Mouse (Mus musculus) intestine, embryonic 16.5 days (tissue): ENCODE measurements around the gene Snx29. TPM values are rescaled to one million over a fixed set of nuclear protein-coding genes. Genes with fewer than 3 reads are reported as not detected.

Experiments
- ATAC-seq: fragments of 200-750 bp; cut with Nextera tagmentation; 2 replicates; pipeline ENCODE4 v1.8.0; 2017; ENCODE audit warnings: moderate TSS enrichment, moderate library complexity
- H3K27ac ChIP-seq: fragments of 300-500 bp; sonication (generic); 2 replicates; pipeline ENCODE4 v1.5.1; 2014; ENCODE audit warnings: mild to moderate bottlenecking, low read length
- H3K27me3 ChIP-seq: fragments of 300-500 bp; sonication (generic); replicated peaks from 2 replicates; pipeline ENCODE4 v1.6.1; 2014; ENCODE audit warnings: low read length, control low read depth, mixed read lengths; ENCODE audit not compliant: control insufficient read depth, insufficient read depth
- H3K36me3 ChIP-seq: fragments of 300-500 bp; sonication (generic); 2 replicates; pipeline ENCODE4 v1.6.1; 2014; ENCODE audit warnings: low read length, control low read depth; ENCODE audit not compliant: control insufficient read depth, insufficient read depth
- H3K4me1 ChIP-seq: fragments of 300-500 bp; sonication (generic); 2 replicates; pipeline ENCODE4 v1.6.1; 2014; ENCODE audit warnings: low read length, control low read depth, mixed read lengths; ENCODE audit not compliant: control insufficient read depth, insufficient read depth
- H3K4me2 ChIP-seq: fragments of 300-500 bp; sonication (generic); 2 replicates; pipeline ENCODE4 v1.6.1; 2014; ENCODE audit warnings: low read depth, low read length, control low read depth
- H3K4me3 ChIP-seq: fragments of 300-500 bp; sonication (generic); 2 replicates; pipeline ENCODE4 v1.5.1; 2014; ENCODE audit warnings: mild to moderate bottlenecking, low read length
- H3K9ac ChIP-seq: fragments of 300-500 bp; sonication (generic); 2 replicates; pipeline ENCODE4 v1.6.1; 2014; ENCODE audit warnings: low read depth, low read length
- H3K9me3 ChIP-seq: fragments of 300-500 bp; sonication (generic); 2 replicates; pipeline ENCODE4 v1.6.1; 2016; ENCODE audit warnings: low read length, control low read depth; ENCODE audit not compliant: control insufficient read depth
- WGBS: fragments of 180-500 bp; shearing (Covaris S2); extraction: QIAGEN DNeasy Blood & Tissue Kit; methylation state at CpG from one replicate; pipeline ENCODE4 v1.1.7; 2014; 5-methylcytosine and 5-hydroxymethylcytosine counted together
- polyA plus RNA-seq: library from polyadenylated mRNA; unstranded; fragments of >200 nt; fragmentation: Nextera tagmentation; extraction: Ambion mirVana; gene quantifications from 2 replicates; pipeline ENCODE4 v1.2.1, GENCODE M21; 2015

Gene Snx29
- polyA plus RNA-seq, 1 experiment from 2014 or later: 6.3 TPM

DNA sequence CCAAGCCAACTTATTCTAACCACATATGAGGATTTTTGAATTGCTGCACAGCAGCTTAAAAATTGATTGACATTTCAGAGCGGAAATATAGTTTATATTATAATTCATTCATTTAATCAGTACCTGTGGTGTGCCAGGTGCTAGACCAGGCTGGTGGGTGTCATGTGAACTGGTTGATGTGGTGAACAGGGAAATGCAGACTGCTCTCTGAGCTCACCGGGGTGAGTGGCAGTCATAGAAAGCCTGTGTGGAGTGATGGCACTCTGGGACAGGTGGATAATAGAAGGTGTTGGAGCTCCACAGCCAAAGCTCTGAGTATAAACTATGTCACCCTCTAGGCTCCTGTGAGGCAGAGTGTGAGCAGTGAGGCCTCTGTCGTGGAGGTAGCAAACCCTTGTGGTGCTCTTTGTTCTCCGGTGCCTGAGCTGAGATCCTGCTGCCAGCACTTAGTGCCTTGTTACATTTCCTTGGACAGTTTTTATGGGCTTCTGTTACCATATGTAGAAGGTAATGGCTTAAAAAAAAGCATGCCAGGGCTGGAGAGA, 324.1 kb downstream of the Snx29 start:
- Histone ChIP-seq H3K27ac (no peak overlapping the region), H3K4me3 (no peak overlapping the region), H3K36me3 (no peaks in the 10 kb centered on the region), H3K4me1 (peaks cover 6% of the 10 kb centered on the region; the same call in 1 of the 2 replicates), H3K9me3 (no peaks in the 10 kb centered on the region), H3K27me3 (no peaks in the 10 kb centered on the region), H3K4me2 (no peak overlapping the region), H3K9ac (no peak overlapping the region)
- no peak for ATAC-seq
- 77% methylated on average over 4 of the region's 4 CpGs for WGBS

DNA sequence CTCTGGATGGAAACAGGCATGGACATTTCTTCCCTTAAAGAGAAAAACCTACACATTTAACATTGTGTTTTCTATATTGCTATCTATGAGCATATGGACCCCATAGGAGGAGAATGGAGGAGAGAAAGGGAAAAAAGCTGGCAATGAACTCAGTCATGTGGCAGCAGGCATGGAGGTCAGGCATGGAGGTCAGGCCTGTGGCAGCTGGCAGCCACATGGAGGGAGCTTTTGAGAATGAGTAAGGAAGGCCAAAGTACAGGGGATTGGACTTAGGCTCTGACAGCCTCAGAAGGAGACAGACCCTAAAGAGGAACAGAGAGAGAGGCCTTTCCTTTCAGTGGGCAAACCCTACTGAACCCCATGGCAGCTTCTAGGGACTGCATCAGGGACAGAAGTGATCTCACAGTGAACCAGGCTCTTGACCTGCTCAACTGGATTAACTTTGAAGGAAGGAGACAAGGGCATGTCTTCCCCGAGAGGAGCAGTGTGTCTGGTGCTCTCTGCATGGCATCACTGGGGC, 325.5 kb downstream of the Snx29 start:
- H3K4me3 ChIP-seq: no peak overlapping the region
- no peaks in the 10 kb centered on the region for H3K27me3 ChIP-seq
- WGBS: 100% methylated on average over 1 of the region's 1 CpGs
- ATAC-seq: peak; percentile 45; the same call in 1 of the 2 replicates
- no peaks in the 10 kb centered on the region for H3K36me3 ChIP-seq
- no peak overlapping the region for H3K9ac ChIP-seq
- H3K4me2 ChIP-seq: no peak overlapping the region
- H3K4me1 ChIP-seq: peaks cover 6% of the 10 kb centered on the region; the same call in 1 of the 2 replicates
- no peaks in the 10 kb centered on the region for H3K9me3 ChIP-seq
- no peak overlapping the region for H3K27ac ChIP-seq

DNA sequence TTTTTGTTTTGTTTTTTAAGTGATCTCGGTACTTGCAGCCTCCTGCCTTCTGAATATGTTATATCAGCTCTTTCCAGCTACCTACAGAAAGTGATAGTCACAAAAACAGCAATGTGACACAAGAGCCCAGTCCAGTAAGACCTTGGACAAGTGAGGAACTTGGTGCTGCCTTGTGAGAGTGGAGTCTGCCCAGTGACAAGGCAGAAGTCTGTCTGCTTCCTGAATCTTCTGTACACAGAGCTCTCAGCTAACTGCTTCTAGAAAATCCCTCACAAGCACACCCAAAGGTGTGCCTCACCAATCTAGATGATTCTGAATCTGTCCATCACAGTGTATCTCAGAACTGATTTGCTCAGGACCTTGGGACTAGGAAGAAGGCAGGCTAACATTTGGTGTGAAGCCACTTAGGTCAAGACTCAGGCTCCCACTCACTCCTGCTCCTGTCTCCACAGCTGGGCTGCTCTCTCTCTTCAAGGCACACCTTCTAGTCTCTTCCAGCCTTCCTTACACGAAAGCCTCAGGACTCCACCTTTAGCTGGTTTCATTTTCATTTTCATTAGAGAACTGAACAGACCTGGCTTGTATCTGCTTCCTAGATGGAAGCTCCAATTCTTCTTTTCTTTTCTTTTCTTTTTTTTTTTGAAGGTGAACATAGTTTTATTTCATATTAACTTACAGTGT, 330.1 kb downstream of the Snx29 start:
- H3K36me3 ChIP-seq: no peaks in the 10 kb centered on the region
- H3K27me3 ChIP-seq: no peaks in the 10 kb centered on the region
- H3K27ac ChIP-seq: no peak overlapping the region
- no peaks in the 10 kb centered on the region for H3K4me1 ChIP-seq
- 0 out of 2 replicates have a peak, but pooled peaks have one; percentile 44 for ATAC-seq
- WGBS: 80% methylated on average over 2 of the region's 2 CpGs
- no peaks in the 10 kb centered on the region for H3K9me3 ChIP-seq
- no peak overlapping the region for H3K9ac ChIP-seq
- H3K4me3 ChIP-seq: no peak overlapping the region
- H3K4me2 ChIP-seq: no peak overlapping the region

DNA sequence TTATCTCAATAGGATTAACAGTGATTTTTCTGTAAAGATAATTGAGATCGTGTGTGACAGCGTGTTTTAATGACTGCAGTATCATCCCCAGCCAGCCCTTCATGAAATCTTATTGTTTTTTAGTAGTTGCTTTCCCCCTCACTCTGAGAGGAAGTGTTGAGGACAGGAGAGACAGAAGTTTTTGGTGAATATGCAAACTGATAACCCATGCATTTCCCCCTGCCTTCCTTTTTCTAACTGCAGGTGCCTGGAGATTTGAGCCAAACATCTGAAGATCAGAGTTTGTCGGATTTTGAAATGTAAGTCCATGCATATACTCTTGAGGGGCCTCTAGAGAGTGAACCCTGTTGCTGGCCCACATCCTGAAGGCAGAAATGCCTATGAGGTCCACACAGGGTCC, 333.2 kb downstream of the Snx29 start:
- 87% methylated on average over 3 of the region's 3 CpGs for WGBS

DNA sequence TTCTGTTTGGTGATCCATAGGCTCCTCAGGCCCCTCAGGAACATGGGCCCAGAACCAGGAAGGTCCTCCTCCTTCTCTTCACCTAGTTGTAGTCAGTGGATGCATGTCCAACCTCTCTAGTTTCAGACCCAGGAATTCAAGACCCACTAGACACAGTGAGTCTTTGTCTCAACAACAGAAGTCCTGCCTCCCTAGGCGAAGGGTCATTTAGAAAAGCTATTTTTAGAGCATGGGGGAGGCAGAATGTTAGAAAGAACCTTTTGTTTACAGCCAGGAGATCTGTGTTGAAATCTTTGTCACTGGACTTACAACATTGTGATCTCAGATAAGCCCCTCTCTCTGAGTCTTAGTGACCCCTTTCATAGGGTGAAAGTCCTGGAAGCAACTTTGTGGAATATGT, 334.4 kb downstream of the Snx29 start:
- Histone ChIP-seq H3K4me2 (no peak overlapping the region), H3K4me1 (no peaks in the 10 kb centered on the region), H3K27me3 (no peaks in the 10 kb centered on the region), H3K4me3 (no peak overlapping the region), H3K9ac (no peak overlapping the region), H3K27ac (no peak overlapping the region), H3K36me3 (no peaks in the 10 kb centered on the region), H3K9me3 (no peaks in the 10 kb centered on the region)
- ATAC-seq: no peak
- 43% methylated on average over 1 of the region's 1 CpGs for WGBS

More for the DNA sequence above, 333.2 kb downstream of the Snx29 start:
- no peaks in the 10 kb centered on the region for H3K27me3 ChIP-seq
- no peak overlapping the region for H3K4me3 ChIP-seq
- H3K36me3 ChIP-seq: no peaks in the 10 kb centered on the region
- H3K9me3 ChIP-seq: no peaks in the 10 kb centered on the region
- no peak overlapping the region for H3K9ac ChIP-seq
- H3K4me1 ChIP-seq: no peaks in the 10 kb centered on the region
- ATAC-seq: no peak
- no peak overlapping the region for H3K27ac ChIP-seq
- H3K4me2 ChIP-seq: no peak overlapping the region

DNA sequence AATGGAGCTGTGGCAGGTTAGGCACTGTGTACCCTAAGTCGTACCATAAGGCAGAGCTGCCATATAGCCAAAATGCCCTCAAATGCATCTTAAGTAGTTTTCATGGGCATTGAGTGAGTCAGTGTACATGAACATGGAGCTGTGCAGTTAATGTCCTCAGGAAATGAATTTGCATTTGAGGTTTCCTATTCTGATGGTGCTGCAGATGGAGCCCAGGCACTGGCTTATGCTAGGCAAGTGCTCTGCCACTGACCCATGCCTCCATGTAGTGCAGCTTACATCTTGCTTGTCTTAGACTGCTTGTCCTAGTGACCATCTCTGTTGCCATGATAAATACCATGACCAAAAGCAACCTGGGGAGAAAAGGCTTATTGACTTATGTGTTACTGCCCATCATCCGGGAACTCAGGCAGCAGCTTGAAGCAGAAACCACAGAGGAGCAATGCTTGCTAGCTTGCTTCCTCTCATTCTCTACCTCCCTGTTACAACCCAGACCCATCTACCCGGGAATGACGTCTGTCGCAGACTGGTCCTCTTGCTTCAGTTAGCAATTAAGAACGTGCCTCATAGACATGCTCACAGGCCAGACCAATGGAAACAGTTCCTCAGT, 336.5 kb downstream of the Snx29 start:
- Histone ChIP-seq H3K36me3 (no peaks in the 10 kb centered on the region), H3K27ac (no peak overlapping the region), H3K9me3 (no peaks in the 10 kb centered on the region), H3K9ac (no peak overlapping the region), H3K4me2 (no peak overlapping the region), H3K4me1 (no peaks in the 10 kb centered on the region), H3K27me3 (no peaks in the 10 kb centered on the region), H3K4me3 (no peak overlapping the region)
- 84% methylated on average over 6 of the region's 6 CpGs for WGBS
- ATAC-seq: no peak

DNA sequence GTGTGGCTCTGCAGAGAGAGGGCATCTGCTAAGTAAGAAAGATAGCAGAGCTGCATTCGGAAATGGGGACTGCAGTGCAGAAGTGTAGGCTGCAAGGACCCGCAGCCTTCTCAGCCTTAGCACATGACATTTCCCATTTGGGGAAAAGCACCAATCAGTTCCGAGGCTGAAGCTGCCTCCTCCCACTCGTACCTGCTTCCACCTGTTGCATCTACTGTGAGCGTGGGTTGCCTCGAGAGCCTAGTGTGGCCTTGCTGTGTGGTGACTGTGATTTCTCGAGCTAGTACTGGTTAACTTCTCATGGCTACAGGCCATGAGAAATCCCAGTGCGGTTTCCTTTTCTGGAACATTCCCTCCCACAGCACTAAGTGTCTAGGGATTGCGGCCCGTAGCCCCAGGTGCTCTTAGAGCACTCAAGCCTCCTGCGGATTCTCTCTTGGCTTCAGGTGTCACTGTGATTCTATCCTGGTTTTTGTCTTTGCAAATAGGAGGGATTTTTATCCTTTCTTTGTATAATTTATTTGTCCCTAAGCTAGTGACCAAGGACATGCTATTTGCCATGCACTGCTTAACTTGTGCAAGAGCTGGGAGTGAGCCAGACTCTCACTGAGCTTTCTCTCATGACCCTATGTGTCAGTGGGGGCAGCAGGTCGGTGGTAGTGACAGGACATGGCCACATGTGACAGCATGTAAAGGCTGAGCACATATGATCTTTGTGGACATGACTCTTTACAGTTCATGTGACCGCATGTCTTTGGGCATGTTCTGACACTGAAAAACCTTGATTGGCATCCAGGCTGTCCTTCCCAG, 342.4 kb downstream of the Snx29 start:
- no peaks in the 10 kb centered on the region for H3K4me1 ChIP-seq
- ATAC-seq: no peak
- H3K27ac ChIP-seq: no peak overlapping the region
- no peak overlapping the region for H3K9ac ChIP-seq
- WGBS: 84% methylated on average over 13 of the region's 13 CpGs
- no peaks in the 10 kb centered on the region for H3K9me3 ChIP-seq
- H3K4me3 ChIP-seq: no peak overlapping the region
- H3K4me2 ChIP-seq: no peak overlapping the region
- no peaks in the 10 kb centered on the region for H3K27me3 ChIP-seq
- no peaks in the 10 kb centered on the region for H3K36me3 ChIP-seq

DNA sequence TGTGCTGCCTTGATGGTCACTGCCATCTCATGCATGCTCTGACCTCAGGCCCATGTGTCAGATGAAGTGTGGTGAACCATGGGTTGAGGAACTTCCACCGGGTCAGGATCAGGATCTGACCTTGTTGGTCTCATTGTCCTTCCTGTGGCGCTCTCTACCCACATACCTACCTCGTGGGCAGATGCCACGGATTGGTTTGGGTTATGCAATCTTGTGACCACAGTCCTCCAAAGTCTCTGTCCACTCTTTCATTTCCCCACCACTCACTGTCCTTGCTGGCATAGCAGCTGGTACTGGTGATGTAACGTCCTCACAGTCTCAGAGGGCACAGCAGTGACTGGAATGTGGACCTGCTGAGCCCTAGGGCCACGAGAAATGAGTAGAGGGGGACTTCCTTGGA, 343.2 kb downstream of the Snx29 start:
- H3K36me3 ChIP-seq: no peaks in the 10 kb centered on the region
- no peak for ATAC-seq
- no peaks in the 10 kb centered on the region for H3K4me1 ChIP-seq
- 91% methylated on average over 6 of the region's 6 CpGs for WGBS
- H3K4me2 ChIP-seq: no peak overlapping the region
- H3K9ac ChIP-seq: no peak overlapping the region
- H3K9me3 ChIP-seq: no peaks in the 10 kb centered on the region
- H3K27ac ChIP-seq: no peak overlapping the region
- H3K4me3 ChIP-seq: no peak overlapping the region
- H3K27me3 ChIP-seq: no peaks in the 10 kb centered on the region

DNA sequence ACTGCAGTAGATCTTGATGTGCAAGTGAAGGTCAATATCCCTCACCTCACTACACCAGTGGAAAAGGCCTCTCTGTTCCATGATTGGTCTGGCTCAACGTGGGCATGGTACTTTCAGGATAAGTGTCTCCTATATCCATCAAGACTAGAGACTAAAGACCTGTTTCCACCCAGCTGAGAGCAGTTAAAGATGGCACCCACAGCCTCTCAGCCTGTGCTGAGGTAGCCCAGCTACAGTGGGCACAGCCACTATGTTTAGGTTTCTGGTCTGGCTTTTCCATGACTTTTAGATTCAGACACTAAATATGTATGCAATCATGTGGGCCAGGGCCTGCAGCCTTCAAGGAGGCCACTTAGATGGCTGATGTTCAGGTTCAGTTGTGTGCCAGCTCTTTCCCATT, 345.7 kb downstream of the Snx29 start:
- H3K4me2 ChIP-seq: no peak overlapping the region
- WGBS: 87% methylated on average over 1 of the region's 1 CpGs
- H3K4me1 ChIP-seq: no peaks in the 10 kb centered on the region
- H3K4me3 ChIP-seq: no peak overlapping the region
- H3K36me3 ChIP-seq: no peaks in the 10 kb centered on the region
- H3K27ac ChIP-seq: no peak overlapping the region
- H3K9me3 ChIP-seq: no peaks in the 10 kb centered on the region
- H3K9ac ChIP-seq: no peak overlapping the region
- ATAC-seq: no peak
- no peaks in the 10 kb centered on the region for H3K27me3 ChIP-seq
